Mouse (Mus musculus) hindbrain, embryonic 16.5 days (tissue): ENCODE data around the gene Krt18. TPM values are rescaled to one million over a fixed set of nuclear protein-coding genes. Genes with fewer than 3 reads are reported as not detected.

Experiments used
- ATAC-seq: fragments of 200-750 bp; cut with Nextera tagmentation; 2 replicates; pipeline ENCODE4 v1.8.0; 2017; ENCODE audit warnings: moderate TSS enrichment, moderate library complexity
- H3K27ac ChIP-seq: fragments of 300-500 bp; sonication (generic); 2 replicates; pipeline ENCODE4 v1.5.1; 2014; ENCODE audit warnings: low read depth, mild to moderate bottlenecking, control low read depth, low read length, moderate library complexity
- H3K27me3 ChIP-seq: fragments of 300-500 bp; sonication (generic); replicated peaks from 2 replicates; pipeline ENCODE4 v1.6.1; 2014; ENCODE audit warnings: low read length; ENCODE audit not compliant: control insufficient read depth, insufficient read depth
- H3K36me3 ChIP-seq: fragments of 300-500 bp; sonication (generic); 2 replicates; pipeline ENCODE4 v1.6.1; 2014; ENCODE audit warnings: mild to moderate bottlenecking, low read length, moderate library complexity, mixed read lengths; ENCODE audit not compliant: control insufficient read depth, insufficient read depth
- H3K4me1 ChIP-seq: fragments of 300-500 bp; sonication (generic); 2 replicates; pipeline ENCODE4 v1.6.1; 2014; ENCODE audit warnings: low read depth, low read length; ENCODE audit not compliant: control insufficient read depth, insufficient read depth
- H3K4me2 ChIP-seq: fragments of 300-500 bp; sonication (generic); 2 replicates; pipeline ENCODE4 v1.6.1; 2014; ENCODE audit warnings: mild to moderate bottlenecking, low read length, control low read depth, moderate library complexity
- H3K4me3 ChIP-seq: fragments of 300-500 bp; sonication (generic); 2 replicates; pipeline ENCODE4 v1.5.1; 2014; ENCODE audit warnings: mild to moderate bottlenecking, low read length, control low read depth, moderate library complexity
- H3K9ac ChIP-seq: fragments of 300-500 bp; sonication (generic); 2 replicates; pipeline ENCODE4 v1.6.1; 2014; ENCODE audit warnings: low read depth, mild to moderate bottlenecking, control low read depth, low read length, moderate library complexity
- H3K9me3 ChIP-seq: fragments of 300-500 bp; sonication (generic); 2 replicates; pipeline ENCODE4 v1.6.1; 2014; ENCODE audit warnings: mild to moderate bottlenecking, low read length, moderate library complexity; ENCODE audit not compliant: control insufficient read depth
- WGBS: fragments of 180-500 bp; shearing (Covaris S2); extraction: QIAGEN DNeasy Blood & Tissue Kit; methylation state at CpG from one replicate; pipeline ENCODE4 v1.1.7; 2014; 5-methylcytosine and 5-hydroxymethylcytosine counted together
- polyA plus RNA-seq: library from polyadenylated mRNA; unstranded; fragments of >200 nt; fragmentation: Nextera tagmentation; extraction: Ambion mirVana; gene quantifications from 2 replicates; pipeline ENCODE4 v1.2.1, GENCODE M21; 2015

Krt18 gene
- polyA plus RNA-seq, 1 experiment from 2014 or later, result 13.6 TPM

- 41% methylated on average over 11 of the region's 11 CpGs for WGBS
- H3K27ac ChIP-seq, result no peak overlapping the region
- no peaks in the 10 kb centered on the region for H3K36me3 ChIP-seq
- peaks cover 4% of the 10 kb centered on the region; the same call in 1 of the 2 replicates for H3K4me1 ChIP-seq
- peaks cover 34% of the 10 kb centered on the region for H3K27me3 ChIP-seq
- H3K4me2 ChIP-seq, result no peak overlapping the region
- H3K9me3 ChIP-seq, result no peaks in the 10 kb centered on the region
- no peak overlapping the region for H3K9ac ChIP-seq
- ATAC-seq, result no peak
- no peak overlapping the region for H3K4me3 ChIP-seq
These were observed 21.7 kb upstream of the Krt18 start for GRCm38 (mm10) chr15:102006317-102006716.

GRCm38 (mm10) chr15:102007097-102008069, 20.6 kb upstream of the Krt18 start:
- 39% methylated on average over 12 of the region's 12 CpGs for WGBS
- ATAC-seq, result peak; percentile 61; the same call in 1 of the 2 replicates
- Histone ChIP-seq H3K4me1 (peaks cover 4% of the 10 kb centered on the region; the same call in 1 of the 2 replicates), H3K4me2 (no peak overlapping the region), H3K9me3 (no peaks in the 10 kb centered on the region), H3K27me3 (peaks cover 27% of the 10 kb centered on the region), H3K36me3 (no peaks in the 10 kb centered on the region), H3K9ac (no peak overlapping the region), H3K4me3 (no peak overlapping the region), H3K27ac (no peak overlapping the region)

GRCm38 (mm10) chr15:102010569-102011245, 17.3 kb upstream of the Krt18 start:
- Histone ChIP-seq H3K36me3 (no peaks in the 10 kb centered on the region), H3K9ac (no peak overlapping the region), H3K4me1 (peaks cover 4% of the 10 kb centered on the region; the same call in 1 of the 2 replicates), H3K4me3 (no peak overlapping the region), H3K9me3 (no peaks in the 10 kb centered on the region), H3K4me2 (no peak overlapping the region), H3K27me3 (no peaks in the 10 kb centered on the region), H3K27ac (no peak overlapping the region)
- 61% methylated on average over 3 of the region's 3 CpGs for WGBS
- ATAC-seq, result no peak

- Histone ChIP-seq H3K36me3 (no peaks in the 10 kb centered on the region), H3K27ac (no peak overlapping the region), H3K4me1 (peaks cover 2% of the 10 kb centered on the region; the same call in 1 of the 2 replicates), H3K4me2 (no peak overlapping the region), H3K9me3 (no peaks in the 10 kb centered on the region), H3K27me3 (no peaks in the 10 kb centered on the region), H3K4me3 (no peak overlapping the region), H3K9ac (no peak overlapping the region)
- no peak for ATAC-seq
- WGBS, result 59% methylated on average over 4 of the region's 4 CpGs
These were observed 15.7 kb upstream of the Krt18 start for GRCm38 (mm10) chr15:102012260-102012765.

GRCm38 (mm10) chr15:102013651-102014050, 14.3 kb upstream of the Krt18 start:
- H3K27ac ChIP-seq, result no peak overlapping the region
- no peak overlapping the region for H3K9ac ChIP-seq
- WGBS, result 55% methylated on average over 3 of the region's 3 CpGs
- H3K9me3 ChIP-seq, result no peaks in the 10 kb centered on the region
- H3K4me2 ChIP-seq, result no peak overlapping the region
- H3K27me3 ChIP-seq, result no peaks in the 10 kb centered on the region
- ATAC-seq, result no peak
- H3K4me1 ChIP-seq, result no peaks in the 10 kb centered on the region; the same call in 1 of the 2 replicates
- no peak overlapping the region for H3K4me3 ChIP-seq
- H3K36me3 ChIP-seq, result no peaks in the 10 kb centered on the region

GRCm38 (mm10) chr15:102014848-102015247, 13.1 kb upstream of the Krt18 start:
- no peaks in the 10 kb centered on the region for H3K36me3 ChIP-seq
- no peak overlapping the region for H3K27ac ChIP-seq
- no peak overlapping the region for H3K9ac ChIP-seq
- no peak overlapping the region for H3K4me2 ChIP-seq
- no peak for ATAC-seq
- no peak overlapping the region for H3K4me3 ChIP-seq
- H3K9me3 ChIP-seq, result no peaks in the 10 kb centered on the region
- H3K27me3 ChIP-seq, result no peaks in the 10 kb centered on the region
- no peaks in the 10 kb centered on the region; the same call in 1 of the 2 replicates for H3K4me1 ChIP-seq
- WGBS, result 70% methylated on average over 3 of the region's 4 CpGs

- no peaks in the 10 kb centered on the region for H3K9me3 ChIP-seq
- H3K4me1 ChIP-seq, result no peaks in the 10 kb centered on the region; the same call in 1 of the 2 replicates
- H3K4me2 ChIP-seq, result no peak overlapping the region
- 62% methylated on average over 3 of the region's 3 CpGs for WGBS
- no peak overlapping the region for H3K9ac ChIP-seq
- no peak for ATAC-seq
- H3K4me3 ChIP-seq, result no peak overlapping the region
- H3K27ac ChIP-seq, result no peak overlapping the region
- no peaks in the 10 kb centered on the region for H3K27me3 ChIP-seq
- no peaks in the 10 kb centered on the region for H3K36me3 ChIP-seq
These were observed 11.9 kb upstream of the Krt18 start for GRCm38 (mm10) chr15:102016096-102016495.

GRCm38 (mm10) chr15:102016787-102017186, 11.2 kb upstream of the Krt18 start:
- no peak overlapping the region for H3K4me3 ChIP-seq
- no peak overlapping the region for H3K9ac ChIP-seq
- ATAC-seq, result no peak
- no peak overlapping the region for H3K4me2 ChIP-seq
- no peaks in the 10 kb centered on the region for H3K36me3 ChIP-seq
- no peaks in the 10 kb centered on the region; the same call in 1 of the 2 replicates for H3K4me1 ChIP-seq
- H3K27ac ChIP-seq, result no peak overlapping the region
- H3K9me3 ChIP-seq, result no peaks in the 10 kb centered on the region
- 28% methylated on average over 7 of the region's 7 CpGs for WGBS
- no peaks in the 10 kb centered on the region for H3K27me3 ChIP-seq
